Mouse (Mus musculus) intestine, postnatal 0 days (tissue): ENCODE measurements at regions not wholly inside any gene's neighbourhood (a gene's known extent, or its start where the extent isn't known, plus 50 kb on each side); places are given as distances from the start of the nearest gene placed in this dataset.

Source experiments
- ATAC-seq: fragments of 200-750 bp; cut with Nextera tagmentation; 2 replicates; pipeline ENCODE4 v1.8.0; 2017; ENCODE audit warnings: mild to moderate bottlenecking, moderate TSS enrichment, moderate library complexity
- H3K27ac ChIP-seq: fragments of 300-500 bp; sonication (generic); 2 replicates; pipeline ENCODE4 v1.5.1; 2014; ENCODE audit warnings: mild to moderate bottlenecking, low read depth, low read length, moderate library complexity
- H3K27me3 ChIP-seq: fragments of 300-500 bp; sonication (generic); replicated peaks from 2 replicates; pipeline ENCODE4 v1.6.1; 2014; ENCODE audit warnings: low read length, mixed read lengths; ENCODE audit not compliant: control insufficient read depth, insufficient read depth
- H3K36me3 ChIP-seq: fragments of 300-500 bp; sonication (generic); 2 replicates; pipeline ENCODE4 v1.6.1; 2014; ENCODE audit warnings: mild to moderate bottlenecking, moderate library complexity; ENCODE audit not compliant: control insufficient read depth, insufficient read depth
- H3K4me1 ChIP-seq: fragments of 300-500 bp; sonication (generic); replicated peaks from 2 replicates; pipeline ENCODE4 v1.6.1; 2014; ENCODE audit warnings: antibody characterized with exemption, low read length, mixed read lengths; ENCODE audit not compliant: control insufficient read depth, insufficient read depth
- H3K4me2 ChIP-seq: fragments of 300-500 bp; sonication (generic); replicated peaks from 2 replicates; pipeline ENCODE4 v1.6.1; 2014; ENCODE audit warnings: low read depth, mild to moderate bottlenecking, moderate library complexity
- H3K4me3 ChIP-seq: fragments of 300-500 bp; sonication (generic); 2 replicates; pipeline ENCODE4 v1.5.1; 2014; ENCODE audit warnings: low read depth, low read length
- H3K9ac ChIP-seq: fragments of 300-500 bp; sonication (generic); 2 replicates; pipeline ENCODE4 v1.6.1; 2014; ENCODE audit warnings: mild to moderate bottlenecking, low read depth, low read length
- H3K9me3 ChIP-seq: fragments of 300-500 bp; sonication (generic); 2 replicates; pipeline ENCODE4 v1.6.1; 2016; ENCODE audit warnings: mixed run types; ENCODE audit not compliant: control insufficient read depth
- CTCF ChIP-seq: sonication (generic); IDR thresholded peaks from 2 replicates; pipeline ENCODE4 v1.5.1; 2016; ENCODE audit warnings: low read depth, mild to moderate bottlenecking, control low read depth, antibody characterized with exemption, moderate library complexity
- WGBS: fragments of 180-500 bp; shearing (Covaris S2); extraction: QIAGEN DNeasy Blood & Tissue Kit; methylation state at CpG from one replicate; pipeline ENCODE4 v1.1.7; 2014; 5-methylcytosine and 5-hydroxymethylcytosine counted together

DNA sequence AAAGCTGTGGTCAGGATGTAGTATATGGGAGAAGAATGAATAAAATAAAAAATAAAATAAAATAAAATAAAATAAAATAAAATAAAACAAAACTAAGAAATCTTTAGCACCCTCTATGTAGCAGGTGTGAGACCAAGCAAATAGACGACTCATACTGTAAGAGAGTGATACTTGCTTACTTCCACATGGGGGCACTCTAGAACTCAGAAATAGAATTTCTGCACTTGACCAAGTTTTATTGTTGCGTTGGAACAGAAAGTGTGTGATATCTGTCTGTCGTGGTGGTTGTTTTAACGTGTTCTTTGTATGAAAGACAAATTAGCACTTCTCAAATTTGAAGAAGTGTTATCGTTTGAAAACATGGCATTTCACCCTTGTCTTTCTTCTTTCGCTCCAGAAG lies 125.4 kb downstream of the Dthd1 start:
- ATAC-seq, result no peak

More for the DNA sequence above, 125.4 kb downstream of the Dthd1 start:
- whole genome bisulfite sequencing, result 37% methylated on average over 6 of the region's 6 CpGs
- peak; percentile 58 for TF ChIP-seq CTCF
- Histone ChIP-seq H3K27me3 (no peaks in the 10 kb centered on the region), H3K4me2 (no peak overlapping the region), H3K36me3 (no peaks in the 10 kb centered on the region), H3K9me3 (no peaks in the 10 kb centered on the region), H3K9ac (no peak overlapping the region), H3K27ac (no peak overlapping the region), H3K4me1 (no peaks in the 10 kb centered on the region), H3K4me3 (no peak overlapping the region)
